Mouse (Mus musculus) urinary bladder, adult 2 months (tissue): Measurements from ENCODE around the gene Jun. TPM values are rescaled to one million over a fixed set of nuclear protein-coding genes. Genes with fewer than 3 reads are reported as not detected.

Experiments
- DNase-seq: peaks from one replicate; pipeline ENCODE4 v3.0.0; 2022; ENCODE audit warnings: low spot score
- polyA plus RNA-seq: library from polyadenylated mRNA; depleted of rRNA; stranded (reverse); fragments of >200 nt; gene quantifications from 2 replicates; pipeline ENCODE4 v1.2.3, GENCODE M21; 2012; rRNA removed

Jun gene
- 32.3 and 39.6 TPM in 2 replicates for polyA plus RNA-seq

DNA sequence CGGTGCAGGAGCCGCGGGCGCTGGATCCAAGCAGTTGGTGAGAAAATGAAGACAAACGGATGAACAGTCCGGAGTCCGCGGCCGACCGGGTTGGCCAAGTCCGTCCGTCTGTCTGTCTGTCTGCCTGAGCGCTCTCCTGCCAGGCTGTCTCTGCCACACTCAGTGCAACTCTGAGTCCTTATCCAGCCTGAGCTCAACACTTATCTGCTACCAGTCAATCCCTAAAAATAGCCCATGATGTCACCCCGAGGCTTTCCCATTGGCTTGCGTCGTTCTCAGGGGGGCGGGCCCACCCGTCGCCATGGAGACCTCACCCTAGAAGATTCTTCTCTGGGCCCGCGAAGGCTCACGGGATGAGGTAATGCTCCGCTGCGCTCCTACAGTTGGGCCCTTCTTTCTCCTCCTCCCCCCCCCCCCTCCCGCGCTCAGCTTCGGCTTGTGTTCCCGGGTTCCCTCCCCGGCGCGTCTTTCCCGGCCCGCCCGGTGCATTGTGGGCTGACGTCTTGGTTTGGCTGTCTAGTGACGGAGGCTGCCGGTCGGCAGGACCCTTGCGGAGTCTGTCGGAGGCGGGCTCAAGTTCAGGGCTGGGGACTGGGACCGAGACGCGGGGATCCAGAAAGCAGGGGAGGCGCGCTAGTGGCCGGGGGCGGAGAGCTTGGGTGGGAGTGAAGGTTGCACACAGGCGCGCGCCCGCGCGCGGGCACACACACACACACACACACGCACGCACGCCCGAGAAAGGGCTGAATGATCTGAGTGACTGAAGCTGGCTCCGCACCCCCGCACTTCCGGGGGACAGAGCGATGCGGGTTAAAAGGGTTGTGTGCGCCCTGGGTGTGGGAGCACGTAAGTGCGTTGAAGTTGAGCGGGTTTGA is at the start of gene Jun:
TSS of gene Jun (minus strand) at position 198 of the 875 bp plus-strand sequence.
- DNase-seq = peak; percentile 96

DNA sequence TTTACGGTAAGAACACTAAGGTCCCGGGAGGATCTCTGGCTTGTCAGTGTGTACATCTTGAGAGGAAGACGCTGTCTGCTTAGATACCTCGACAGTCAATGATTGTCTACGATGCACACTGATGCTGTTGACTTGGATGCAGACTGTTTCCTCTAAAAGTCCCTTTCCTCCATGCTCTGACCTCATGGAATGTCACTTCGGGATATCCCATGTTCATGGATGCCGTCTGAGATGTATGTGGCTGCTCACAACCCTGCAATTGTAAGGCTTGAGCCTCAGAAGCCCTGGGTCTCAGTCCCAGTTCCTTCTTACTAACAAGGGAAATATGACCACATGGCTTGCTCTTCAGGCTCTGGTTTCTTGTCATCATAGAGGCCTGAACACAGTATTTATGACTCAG is 49.7 kb upstream of the Jun start:
- no peak for DNase-seq

DNA sequence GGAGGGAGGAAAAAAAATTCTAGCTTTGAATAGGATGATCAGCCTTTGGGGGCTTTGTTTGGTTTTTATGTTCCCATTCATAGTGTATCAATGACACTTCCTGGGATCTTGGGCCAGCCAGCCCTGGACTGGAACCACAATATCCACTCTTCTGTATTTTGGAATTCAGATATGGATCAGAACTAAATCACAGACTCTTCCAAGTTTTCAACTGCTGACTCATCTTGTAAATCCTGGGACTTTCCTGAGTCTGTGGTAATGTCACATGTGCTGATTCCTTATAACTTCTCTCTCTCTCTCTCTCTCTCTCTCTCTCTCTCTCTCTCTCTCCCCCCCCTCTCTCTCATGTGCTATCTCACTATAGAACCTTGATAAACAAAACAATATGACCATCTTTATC is 48.7 kb upstream of the Jun start:
- DNase-seq = no peak

DNA sequence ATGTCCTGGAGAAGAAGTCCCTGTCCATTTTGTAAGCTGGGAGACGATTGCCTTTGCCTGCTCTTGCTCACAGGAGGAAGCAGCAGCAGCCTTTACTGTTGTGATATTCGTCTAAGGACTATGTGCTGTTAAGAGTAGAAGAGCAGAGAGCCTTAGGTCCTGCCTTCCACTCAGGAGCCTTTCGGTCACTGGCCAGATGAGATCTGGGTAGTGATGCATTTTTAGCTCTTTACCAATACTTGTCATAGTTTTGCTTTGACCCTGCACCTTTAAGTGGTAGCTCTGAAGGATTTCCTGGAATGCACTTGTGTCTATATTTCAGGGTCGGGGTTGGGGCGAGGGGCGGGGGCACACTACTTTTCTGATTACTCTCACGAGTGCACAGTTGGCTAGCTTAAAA is 47.4 kb upstream of the Jun start:
- no peak for DNase-seq

DNA sequence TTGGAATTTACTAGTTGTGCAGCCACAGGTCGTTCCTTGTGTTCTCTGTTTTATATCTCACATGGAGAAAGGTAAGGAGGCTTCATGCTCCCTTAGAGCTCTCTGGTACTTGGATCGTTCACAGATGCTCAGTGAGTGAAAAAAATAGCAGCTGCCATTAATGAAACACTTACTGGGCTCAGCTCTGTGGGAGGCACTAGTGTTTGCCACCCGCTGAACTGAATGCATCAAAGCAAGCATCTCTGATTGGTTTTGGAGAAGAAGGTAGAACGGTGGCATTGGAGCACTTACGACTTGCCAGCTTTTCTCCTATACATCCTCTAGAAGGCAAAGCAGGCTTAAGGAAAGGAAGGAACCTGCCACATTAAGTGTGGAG is 46.7 kb upstream of the Jun start:
- no peak for DNase-seq

DNA sequence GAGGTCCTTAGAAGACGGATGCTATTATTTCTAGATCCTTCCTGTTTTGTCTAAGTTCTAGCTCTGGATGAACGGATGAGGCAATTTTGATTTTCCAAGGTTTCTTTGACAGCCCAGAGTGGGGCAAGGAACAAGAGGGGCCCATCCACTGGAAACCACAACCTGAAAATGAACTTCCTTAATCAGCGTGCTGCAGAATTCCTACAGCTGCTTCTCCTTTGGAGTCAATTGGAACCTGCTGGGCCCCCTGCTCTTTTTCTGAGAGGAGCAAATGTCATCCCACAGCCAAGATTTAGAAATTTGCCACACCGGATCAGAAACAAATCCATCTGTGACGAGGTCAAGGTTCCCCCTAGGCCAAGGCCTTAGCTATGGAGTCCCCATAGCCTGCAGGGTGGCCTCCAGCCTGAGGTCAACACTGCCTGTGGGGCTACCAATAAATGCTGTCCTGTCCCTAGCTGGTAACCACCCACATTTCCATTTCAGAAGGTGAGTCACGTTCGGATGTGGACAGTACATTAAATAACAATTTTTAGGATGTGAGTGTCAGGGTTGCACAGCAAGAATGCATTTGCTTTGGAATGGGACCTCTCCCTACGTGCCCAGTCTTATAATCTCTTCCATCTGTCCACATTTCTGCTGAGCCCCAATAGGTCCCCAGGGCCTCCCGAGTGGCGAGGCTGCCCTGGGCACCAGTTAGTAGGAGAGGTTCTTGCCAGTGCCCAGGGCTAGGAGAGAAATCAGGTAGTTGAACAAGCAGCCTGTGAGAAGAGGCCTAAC is 46.1 kb upstream of the Jun start:
- DNase-seq = no peak

DNA sequence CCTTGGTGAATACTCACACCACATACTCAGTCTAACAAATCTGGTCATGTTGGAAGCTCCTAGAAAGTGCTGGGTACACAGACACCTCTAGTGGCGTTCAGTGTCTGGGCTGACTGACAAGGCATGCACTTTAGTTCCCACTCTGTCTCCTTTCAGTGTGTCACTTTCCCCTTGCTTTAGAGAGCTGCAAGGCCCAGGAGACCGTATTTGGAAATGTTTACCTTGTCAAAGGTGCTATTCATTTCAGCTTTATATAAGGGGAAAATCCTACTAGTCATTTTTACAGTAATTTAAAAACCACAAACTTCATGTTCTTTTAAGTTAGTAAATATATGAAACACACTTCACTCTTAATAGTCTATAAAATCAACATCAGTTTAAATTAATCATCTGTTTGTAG is 44.7 kb upstream of the Jun start:
- DNase-seq = no peak

DNA sequence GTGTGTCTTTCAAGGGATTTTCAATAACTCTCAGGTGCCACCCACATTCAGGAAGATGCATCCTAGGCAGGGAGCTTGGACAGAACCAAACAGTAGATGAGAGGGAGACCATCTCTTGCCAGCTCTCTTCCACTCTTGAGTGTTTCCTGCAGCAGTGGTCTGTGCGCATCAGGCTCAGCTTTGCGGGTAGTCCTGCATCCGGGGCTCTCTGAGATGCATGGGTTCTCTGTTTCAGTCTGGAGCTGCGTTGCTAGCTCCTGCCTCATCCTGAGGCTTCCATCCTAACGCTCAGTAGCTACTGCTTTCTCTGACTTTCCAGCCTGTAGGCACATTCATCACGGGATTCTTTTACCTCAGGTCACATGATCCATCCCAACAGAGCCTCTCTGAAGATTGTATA is 43.9 kb upstream of the Jun start:
- no peak for DNase-seq

DNA sequence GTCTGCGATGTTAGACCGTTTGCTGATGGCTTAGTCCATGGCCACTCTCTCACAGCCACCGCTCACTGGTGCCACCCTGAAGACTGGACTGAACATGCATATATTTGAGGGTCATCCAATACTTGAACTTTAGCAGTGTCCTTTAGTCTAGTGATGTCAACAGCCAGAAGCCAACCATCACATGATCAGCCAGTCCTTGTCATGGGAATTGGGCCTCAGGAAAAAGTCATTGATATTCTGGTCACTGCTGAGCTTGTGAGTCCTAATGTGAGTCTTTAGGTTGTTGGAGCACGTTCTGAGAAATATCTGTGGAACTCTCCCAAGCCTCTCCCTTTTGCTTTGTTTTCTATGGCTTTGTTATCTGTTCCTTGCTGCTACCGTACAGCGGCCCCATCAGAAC is 43.3 kb upstream of the Jun start:
- DNase-seq = no peak

DNA sequence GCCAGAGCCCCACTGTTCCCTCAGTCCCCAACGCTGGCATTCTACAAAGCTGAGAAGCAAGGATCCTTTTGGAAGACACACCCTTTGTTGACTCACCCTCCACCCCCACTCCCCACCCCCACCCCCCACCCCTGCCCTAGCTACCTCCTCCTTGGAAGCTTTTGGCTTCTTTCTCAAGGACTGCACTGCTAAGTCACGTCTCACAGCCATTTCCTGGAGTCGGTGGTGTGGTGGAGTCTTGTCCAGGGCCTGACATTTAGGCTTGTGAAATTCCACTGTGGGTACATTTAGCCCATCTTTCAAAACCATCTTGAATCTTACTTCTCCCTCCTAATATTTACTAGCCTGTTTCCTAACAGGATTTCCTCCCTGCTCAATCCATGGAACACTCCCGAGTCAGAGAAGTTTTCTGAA is 42.7 kb upstream of the Jun start:
- no peak for DNase-seq

DNA sequence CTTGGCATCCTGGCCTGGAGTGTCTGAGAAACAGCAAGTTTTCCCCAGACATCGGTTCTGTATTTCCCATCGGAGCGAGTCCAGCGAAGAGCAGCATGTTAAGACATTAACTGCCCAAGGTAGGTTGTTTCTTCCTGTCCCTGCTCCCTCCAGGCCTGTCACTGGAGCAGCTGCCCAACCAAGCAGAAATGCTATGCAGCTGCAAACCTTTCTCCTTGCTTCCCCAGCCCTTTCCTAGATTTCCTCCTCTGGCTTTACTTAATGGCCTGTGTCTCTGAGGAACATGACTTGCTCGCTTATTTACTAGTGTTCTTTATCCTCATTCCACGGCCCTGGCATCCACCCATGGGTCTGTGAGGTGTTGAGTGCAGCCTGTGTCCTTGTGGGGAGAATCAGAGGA is 41.6 kb upstream of the Jun start:
- no peak for DNase-seq

DNA sequence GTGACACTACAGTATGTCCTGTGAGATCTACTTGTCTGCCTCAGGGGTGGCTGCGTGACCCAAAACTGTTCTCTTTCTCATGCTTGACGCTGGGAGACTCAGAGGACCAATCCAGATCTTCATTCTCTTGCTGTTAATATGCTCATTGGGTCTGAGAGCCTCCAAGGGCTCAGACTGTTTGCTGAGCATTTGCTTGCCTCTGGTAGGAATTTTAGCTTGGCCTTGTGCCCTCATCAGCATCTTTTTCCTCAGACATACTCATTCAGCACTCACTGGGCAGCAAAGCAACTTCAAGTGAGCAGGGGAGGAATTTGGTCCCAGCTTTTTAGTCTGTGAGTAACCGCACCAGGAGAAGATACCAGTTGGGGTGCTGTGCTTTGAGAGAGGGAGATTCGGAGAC is 40.5 kb upstream of the Jun start:
- no peak for DNase-seq

DNA sequence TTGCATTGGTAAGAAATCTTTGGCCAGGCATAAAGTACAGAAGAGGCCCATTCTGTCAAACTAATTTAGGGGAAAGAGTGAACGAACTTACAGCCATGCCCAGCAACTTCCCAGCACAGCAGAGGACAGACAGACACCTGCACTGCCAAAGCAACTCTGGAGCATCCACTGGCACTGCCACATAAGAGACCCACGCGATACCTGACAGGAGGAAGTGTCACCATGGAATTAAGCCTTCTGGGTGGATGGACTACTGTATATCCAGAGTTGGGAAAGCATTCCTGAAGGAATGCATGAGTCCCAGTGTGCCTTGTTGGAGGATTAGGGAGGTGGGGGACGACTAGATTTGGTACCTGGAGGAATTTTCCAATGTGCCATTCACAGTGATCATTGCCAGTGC is 39.5 kb upstream of the Jun start:
- no peak for DNase-seq

DNA sequence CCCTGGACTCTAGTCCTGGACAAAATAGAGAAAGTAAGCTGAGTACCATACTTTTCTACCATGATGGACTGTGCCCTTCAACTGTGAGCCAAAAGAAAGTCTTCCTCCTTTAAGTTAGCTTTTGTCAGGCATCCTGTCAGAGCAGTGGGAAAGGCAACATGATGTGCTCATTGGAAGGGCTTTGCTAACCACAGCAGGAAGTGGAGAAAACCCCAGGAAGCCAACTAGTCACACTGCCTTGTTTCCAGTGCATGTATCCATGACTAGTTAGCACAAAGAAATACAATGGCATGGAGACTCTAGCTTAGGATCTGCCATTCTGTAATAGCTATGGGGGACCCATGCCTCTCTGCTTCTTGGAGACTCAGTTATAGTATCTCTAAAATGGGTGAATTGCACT is 37.9 kb upstream of the Jun start:
- DNase-seq = no peak

DNA sequence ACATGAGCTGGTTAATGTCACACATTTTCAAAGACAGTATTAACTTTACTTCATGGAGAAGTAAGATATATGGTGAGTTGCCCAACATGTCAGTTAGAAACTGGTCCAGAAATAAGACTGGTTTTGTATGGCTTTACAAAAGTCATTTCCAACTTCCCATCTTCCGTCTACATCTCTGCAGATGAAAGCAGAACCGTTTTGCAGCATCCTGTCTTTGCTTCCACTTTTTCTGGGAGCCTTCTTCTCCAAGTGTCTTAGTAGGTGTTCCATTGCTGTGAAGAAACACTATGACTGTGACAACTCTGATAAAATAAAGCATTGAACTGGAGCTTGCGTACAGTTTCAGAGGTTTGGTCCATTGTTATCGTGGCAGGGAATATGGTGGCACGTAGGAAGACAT is 37.0 kb upstream of the Jun start:
- no peak for DNase-seq

DNA sequence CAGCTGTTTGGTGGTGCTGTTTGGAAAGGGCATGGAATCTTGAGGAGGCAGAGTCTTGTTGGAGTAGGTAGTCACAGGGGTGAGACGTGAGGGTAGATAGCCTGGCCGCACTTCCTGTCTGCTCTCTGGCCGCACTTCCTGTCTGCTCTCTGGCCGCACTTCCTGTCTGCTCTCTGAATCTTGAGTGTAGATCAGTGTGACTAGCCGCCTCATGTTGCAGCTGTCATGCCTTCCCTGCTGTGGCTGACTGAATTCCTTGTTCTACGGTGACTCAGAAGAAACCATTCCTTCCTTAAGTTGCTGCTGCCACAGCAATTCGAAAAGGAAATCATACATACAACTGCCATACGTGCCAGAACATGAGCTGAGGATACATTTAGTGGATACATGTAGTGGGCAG is 31.9 kb upstream of the Jun start:
- no peak for DNase-seq

DNA sequence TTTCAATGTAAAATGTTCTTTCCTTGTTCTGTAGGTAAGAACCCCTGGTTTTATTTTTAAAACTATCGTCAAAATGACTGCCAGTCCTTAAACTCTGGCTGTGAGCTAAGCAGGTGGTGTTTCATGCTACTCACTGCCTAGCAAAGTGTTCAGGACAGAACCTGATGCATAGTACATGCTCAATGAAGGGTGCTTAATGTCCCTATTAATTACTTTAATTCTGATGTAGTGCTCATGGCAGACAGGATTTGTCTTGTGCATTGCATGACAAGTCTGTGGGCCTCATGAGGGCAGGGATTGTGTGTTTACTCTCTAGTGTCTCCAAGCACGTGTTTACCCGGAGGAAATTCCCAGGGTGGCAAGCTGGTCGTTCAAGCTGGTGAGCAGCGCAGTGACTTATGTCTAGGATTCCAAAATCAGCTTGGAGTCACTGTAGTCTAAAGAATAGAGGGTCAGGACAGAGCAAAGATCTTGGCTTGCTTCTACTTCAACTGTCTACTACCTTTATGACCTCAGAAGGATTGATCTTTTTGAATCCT is 31.2 kb upstream of the Jun start:
- no peak for DNase-seq

DNA sequence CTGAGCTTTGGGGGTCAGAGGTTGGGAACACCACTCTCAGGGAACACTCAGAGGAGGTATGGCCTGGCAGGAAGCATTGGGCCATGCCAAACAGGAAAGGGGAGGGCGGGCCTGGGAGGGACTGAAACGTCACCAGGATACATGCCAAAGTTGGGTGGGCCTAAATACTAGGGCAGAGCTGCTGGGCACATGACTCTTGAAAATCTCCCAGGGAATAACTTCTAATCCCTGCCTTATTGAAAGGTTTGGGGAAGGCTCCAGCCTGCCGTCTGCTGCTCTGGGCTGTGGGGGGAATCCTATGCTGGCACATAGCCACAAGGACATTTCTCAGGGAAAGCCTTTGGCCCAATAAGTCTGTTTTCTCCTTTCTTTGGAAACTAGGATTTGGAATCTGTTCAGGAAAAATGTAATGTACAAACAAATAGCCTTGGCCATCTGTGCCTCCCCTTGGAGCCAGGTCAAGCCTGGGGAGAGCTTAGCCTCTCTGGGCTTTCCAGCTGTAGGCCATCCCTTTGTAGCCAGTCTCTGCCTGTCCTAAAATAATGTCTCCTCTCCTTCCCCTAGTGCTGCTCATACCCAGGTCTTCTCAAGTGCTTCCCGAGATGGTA is 30.6 kb upstream of the Jun start:
- no peak for DNase-seq

DNA sequence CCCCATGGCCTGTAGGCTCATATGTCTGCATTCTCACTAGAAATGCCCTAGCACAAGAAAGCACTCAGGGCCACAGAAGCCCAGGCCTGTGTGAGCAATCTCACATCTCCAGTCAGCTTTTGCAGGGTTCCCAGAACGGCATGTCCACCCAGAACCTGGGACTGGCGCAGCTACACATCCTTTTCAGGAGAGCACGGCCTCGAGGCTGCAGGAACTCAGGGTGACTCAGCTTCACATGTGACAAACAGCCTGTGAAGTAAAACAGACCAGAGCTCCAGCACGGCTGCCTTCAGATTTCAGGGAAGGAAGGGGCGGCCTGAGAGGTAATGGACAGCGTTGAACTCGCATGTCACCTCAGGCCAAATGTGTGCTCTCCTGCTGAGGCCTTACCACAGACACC is 29.6 kb upstream of the Jun start:
- peak; percentile 45 for DNase-seq

DNA sequence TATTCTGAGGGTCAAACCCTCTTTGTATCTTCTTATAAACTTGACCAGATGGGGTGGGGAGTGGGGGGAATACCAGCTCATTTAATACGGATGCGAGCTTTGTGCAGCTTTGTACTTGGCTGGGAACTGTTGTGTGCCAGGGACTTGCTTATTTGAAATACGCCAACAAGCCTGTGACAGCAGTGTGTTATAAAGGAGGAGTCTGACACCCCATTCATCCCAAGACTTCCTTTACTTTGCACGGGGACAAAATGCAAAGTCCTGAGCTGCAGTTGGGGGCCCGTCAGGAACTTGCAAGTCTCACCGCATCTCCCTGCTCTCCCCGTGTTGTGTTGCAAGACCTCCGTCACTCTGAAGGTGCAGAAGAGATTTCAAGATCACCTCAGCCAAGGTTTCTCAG is 26.6 kb upstream of the Jun start:
- DNase-seq = no peak

DNA sequence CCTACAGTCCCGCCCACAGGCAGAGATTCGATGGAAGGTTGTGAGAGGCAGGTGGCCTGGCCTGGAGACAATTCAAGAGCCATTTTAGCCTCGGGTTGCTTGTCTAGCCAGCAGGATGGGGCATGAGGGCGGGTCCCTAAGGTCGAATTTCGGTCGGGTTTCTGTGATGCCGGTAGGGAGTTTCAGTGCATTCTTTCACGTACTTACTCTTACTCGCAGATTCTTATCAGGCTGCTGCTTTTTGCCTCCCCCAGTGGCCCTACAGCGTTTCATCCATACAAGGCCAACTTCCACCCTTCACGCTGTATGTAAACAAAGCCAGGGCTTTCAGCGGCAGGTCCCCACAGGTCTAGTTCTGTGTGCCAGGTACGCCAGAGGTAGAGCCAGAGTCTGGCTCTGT is 24.3 kb upstream of the Jun start:
- DNase-seq = peak; percentile 35

DNA sequence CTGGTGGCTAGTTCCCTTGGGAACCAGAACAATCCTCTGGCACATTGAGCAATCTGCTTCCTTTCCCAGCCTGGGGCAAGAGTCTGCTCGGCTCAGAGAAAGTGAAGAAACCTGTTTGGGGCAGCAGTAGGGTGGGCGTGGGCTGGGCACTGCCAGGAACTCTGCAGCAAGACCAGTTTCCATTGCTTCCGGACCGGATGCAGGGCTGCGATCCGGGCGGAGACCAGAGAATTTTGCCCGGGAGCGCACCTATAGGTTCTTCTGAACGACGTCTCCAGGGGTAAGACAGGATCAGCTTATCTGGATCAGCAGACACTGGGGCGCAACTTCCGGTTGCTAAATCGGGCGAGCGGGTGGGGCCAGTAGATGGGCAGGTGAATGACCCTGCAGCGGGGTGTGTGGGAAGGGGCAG is 23.6 kb upstream of the Jun start:
- DNase-seq = peak; percentile 43

DNA sequence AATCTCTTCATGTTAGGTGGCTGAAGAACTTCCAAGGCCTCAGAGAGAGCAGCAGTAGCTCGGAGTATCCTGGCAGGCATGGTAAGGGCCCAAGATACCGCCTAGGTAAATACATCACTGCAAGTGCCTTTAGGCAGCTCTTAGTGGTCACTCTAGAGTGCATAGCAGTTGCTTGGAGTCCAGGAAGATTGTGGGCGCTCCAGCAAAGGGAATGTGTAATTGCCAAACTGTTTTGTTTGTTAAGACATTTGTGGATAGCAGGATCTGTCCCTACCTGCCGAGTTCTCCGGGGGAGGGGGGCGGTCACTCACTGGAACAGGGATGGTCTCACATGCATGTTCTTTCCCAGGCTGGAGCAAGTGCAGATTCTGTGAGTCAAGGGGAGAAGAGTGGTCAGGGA is 22.3 kb upstream of the Jun start:
- DNase-seq = no peak
